Mouse (Mus musculus): ENCODE measurements at regions not wholly inside any gene's neighbourhood (a gene's known extent, or its start where the extent isn't known, plus 50 kb on each side); places are given as distances from the start of the nearest gene placed in this dataset.

GRCm38 (mm10) chr8:113957821-113958220, 109.3 kb upstream of the Adamts18 start:
- no peaks in the 10 kb centered on the region for H3K4me1 ChIP-seq (ENCODE audit: insufficient read depth, low read depth, low read length)
- no peaks in the 10 kb centered on the region for H3K27me3 ChIP-seq (ENCODE audit: insufficient read depth, low read length)
- DNase-seq (ENCODE audit: low spot score) (no peak), ATAC-seq (ENCODE audit: extremely low read depth, insufficient number of reproducible peaks, low FRiP score, poor library complexity, severe bottlenecking) (no peak)
- no peak overlapping the region for H3K4me3 ChIP-seq (ENCODE audit: low read depth, low read length)
- TF ChIP-seq GATA2 (IDR thresholded peaks at IDR 0.05; ENCODE audit: borderline replicate concordance, low read depth, low read length) (no peak), GATA1 (IDR thresholded peaks at IDR 0.05; ENCODE audit: borderline replicate concordance, low read length) (no peak), TAL1 (conservative IDR thresholded peaks at IDR 0.05; ENCODE audit: low read depth, low read length) (no peak), CTCF (IDR thresholded peaks at IDR 0.05; ENCODE audit: low read depth, low read length) (no peak), POLR2AphosphoS5 (IDR thresholded peaks at IDR 0.05; ENCODE audit: insufficient replicate concordance, low read depth, low read length) (no peak)
- H3K36me3 ChIP-seq (replicated peaks) = no peaks in the 10 kb centered on the region
- H3K9me3 ChIP-seq (replicated peaks) = peaks cover 71% of the 10 kb centered on the region

DNA sequence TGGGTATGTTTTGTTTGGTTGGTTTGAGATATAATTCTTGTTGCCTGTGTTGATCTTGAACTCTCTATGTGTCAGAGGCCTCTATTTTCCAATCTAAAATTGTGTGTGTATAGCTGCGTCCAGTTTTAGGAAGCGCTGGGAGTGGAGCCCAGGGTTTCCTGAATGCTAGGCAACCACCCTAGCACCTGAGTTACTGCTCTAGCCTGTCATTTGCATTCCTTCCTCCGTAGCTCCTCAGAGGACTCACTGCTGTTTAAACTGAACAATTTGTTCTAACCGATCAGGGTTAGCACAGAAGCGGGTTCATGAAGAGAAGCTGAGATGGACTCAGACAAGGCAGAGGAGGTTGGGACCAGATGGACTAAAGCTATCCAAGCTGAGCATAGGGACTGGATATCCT, 127.3 kb upstream of the Adamts18 start:
- H3K36me3 ChIP-seq (replicated peaks) = no peaks in the 10 kb centered on the region
- TF ChIP-seq POLR2AphosphoS5 (IDR thresholded peaks at IDR 0.05; ENCODE audit: insufficient replicate concordance, low read depth, low read length) (no peak), TAL1 (conservative IDR thresholded peaks at IDR 0.05; ENCODE audit: low read depth, low read length) (no peak), CTCF (IDR thresholded peaks at IDR 0.05; ENCODE audit: low read depth, low read length) (no peak), GATA1 (IDR thresholded peaks at IDR 0.05; ENCODE audit: borderline replicate concordance, low read length) (no peak), GATA2 (IDR thresholded peaks at IDR 0.05; ENCODE audit: borderline replicate concordance, low read depth, low read length) (no peak)
- no peaks in the 10 kb centered on the region for H3K27me3 ChIP-seq (ENCODE audit: insufficient read depth, low read length)
- no peak overlapping the region for H3K4me3 ChIP-seq (ENCODE audit: low read depth, low read length)
- no peaks in the 10 kb centered on the region for H3K4me1 ChIP-seq (ENCODE audit: insufficient read depth, low read depth, low read length)
- ATAC-seq (ENCODE audit: extremely low read depth, insufficient number of reproducible peaks, low FRiP score, poor library complexity, severe bottlenecking) (no peak), DNase-seq (ENCODE audit: low spot score) (no peak)
- peaks cover 71% of the 10 kb centered on the region for H3K9me3 ChIP-seq (replicated peaks)

GRCm38 (mm10) chr8:113976626-113977025, 128.1 kb upstream of the Adamts18 start:
- no peak for TF ChIP-seq POLR2AphosphoS5 (IDR thresholded peaks at IDR 0.05; ENCODE audit: insufficient replicate concordance, low read depth, low read length)
- no peak for TF ChIP-seq CTCF (IDR thresholded peaks at IDR 0.05; ENCODE audit: low read depth, low read length)
- ATAC-seq (ENCODE audit: extremely low read depth, insufficient number of reproducible peaks, low FRiP score, poor library complexity, severe bottlenecking) = no peak
- Histone ChIP-seq H3K4me1 (ENCODE audit: insufficient read depth, low read depth, low read length) (no peaks in the 10 kb centered on the region), H3K4me3 (ENCODE audit: low read depth, low read length) (no peak overlapping the region), H3K27me3 (ENCODE audit: insufficient read depth, low read length) (no peaks in the 10 kb centered on the region), H3K9me3 (replicated peaks) (peaks cover 73% of the 10 kb centered on the region), H3K36me3 (replicated peaks) (no peaks in the 10 kb centered on the region)
- no peak for DNase-seq (ENCODE audit: low spot score)

DNA sequence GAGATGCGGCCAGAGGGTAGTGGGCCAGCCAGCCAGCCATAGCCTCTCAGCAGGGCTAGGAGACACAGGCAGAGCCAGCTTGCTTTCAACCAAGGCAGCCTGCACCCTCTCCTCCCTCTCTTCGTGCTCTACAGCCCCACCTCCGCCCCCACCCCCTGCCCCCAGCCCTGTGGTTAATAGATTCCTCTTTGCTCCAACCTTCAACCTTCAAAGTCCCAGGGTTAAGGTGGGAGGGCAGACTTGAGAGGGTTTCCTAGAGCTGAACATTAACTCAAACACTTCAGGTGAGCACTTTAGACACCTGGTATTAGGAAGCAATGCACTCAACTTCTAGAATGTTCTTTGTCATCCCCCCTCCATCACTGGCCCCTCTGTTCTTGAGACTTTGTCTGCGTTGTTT, 128.5 kb upstream of the Adamts18 start:
- no peaks in the 10 kb centered on the region for H3K27me3 ChIP-seq (ENCODE audit: insufficient read depth, low read length)
- no peaks in the 10 kb centered on the region for H3K36me3 ChIP-seq (replicated peaks)
- DNase-seq (ENCODE audit: low spot score) (no peak), ATAC-seq (ENCODE audit: extremely low read depth, insufficient number of reproducible peaks, low FRiP score, poor library complexity, severe bottlenecking) (no peak)
- H3K9me3 ChIP-seq (replicated peaks) = peaks cover 70% of the 10 kb centered on the region
- no peak overlapping the region for H3K4me3 ChIP-seq (ENCODE audit: low read depth, low read length)
- no peak for TF ChIP-seq GATA2 (IDR thresholded peaks at IDR 0.05; ENCODE audit: borderline replicate concordance, low read depth, low read length)
- TF ChIP-seq CTCF (IDR thresholded peaks at IDR 0.05; ENCODE audit: low read depth, low read length) = no peak
- TF ChIP-seq POLR2AphosphoS5 (IDR thresholded peaks at IDR 0.05; ENCODE audit: insufficient replicate concordance, low read depth, low read length) = no peak
- TF ChIP-seq TAL1 (conservative IDR thresholded peaks at IDR 0.05; ENCODE audit: low read depth, low read length) = no peak
- TF ChIP-seq GATA1 (IDR thresholded peaks at IDR 0.05; ENCODE audit: borderline replicate concordance, low read length) = no peak
- no peaks in the 10 kb centered on the region for H3K4me1 ChIP-seq (ENCODE audit: insufficient read depth, low read depth, low read length)

DNA sequence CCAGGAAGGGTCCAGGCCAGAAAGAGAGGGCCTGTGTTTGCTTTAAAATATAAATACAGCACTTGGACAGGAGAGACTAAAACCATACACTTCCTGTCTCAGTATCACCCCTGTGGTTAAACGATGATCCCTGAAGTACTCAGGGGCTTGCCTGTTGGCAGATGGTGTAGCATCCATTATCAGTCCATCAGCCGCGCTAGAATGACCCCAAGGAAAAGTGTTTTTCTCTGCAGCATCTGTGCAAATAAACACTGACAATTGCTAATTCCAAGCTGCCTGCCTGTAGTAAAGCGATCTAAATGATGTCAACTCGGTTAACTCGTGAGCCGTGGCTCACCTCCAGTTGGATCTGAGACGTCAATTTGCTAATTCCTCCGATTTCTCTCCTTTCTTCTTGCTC, 130.4 kb upstream of the Adamts18 start:
- TF ChIP-seq POLR2AphosphoS5 (IDR thresholded peaks at IDR 0.05; ENCODE audit: insufficient replicate concordance, low read depth, low read length) (no peak), GATA2 (IDR thresholded peaks at IDR 0.05; ENCODE audit: borderline replicate concordance, low read depth, low read length) (no peak), CTCF (IDR thresholded peaks at IDR 0.05; ENCODE audit: low read depth, low read length) (no peak), GATA1 (IDR thresholded peaks at IDR 0.05; ENCODE audit: borderline replicate concordance, low read length) (no peak), TAL1 (conservative IDR thresholded peaks at IDR 0.05; ENCODE audit: low read depth, low read length) (no peak)
- no peak overlapping the region for H3K4me3 ChIP-seq (ENCODE audit: low read depth, low read length)
- H3K27me3 ChIP-seq (ENCODE audit: insufficient read depth, low read length) = no peaks in the 10 kb centered on the region
- H3K4me1 ChIP-seq (ENCODE audit: insufficient read depth, low read depth, low read length) = no peaks in the 10 kb centered on the region
- H3K36me3 ChIP-seq (replicated peaks) = no peaks in the 10 kb centered on the region
- peaks cover 77% of the 10 kb centered on the region for H3K9me3 ChIP-seq (replicated peaks)
- no peak for DNase-seq (ENCODE audit: low spot score)
- ATAC-seq (ENCODE audit: extremely low read depth, insufficient number of reproducible peaks, low FRiP score, poor library complexity, severe bottlenecking) = no peak

GRCm38 (mm10) chr8:113979837-113980236, 131.3 kb upstream of the Adamts18 start:
- H3K4me1 ChIP-seq (ENCODE audit: insufficient read depth, low read depth, low read length) = no peaks in the 10 kb centered on the region
- ATAC-seq (ENCODE audit: extremely low read depth, insufficient number of reproducible peaks, low FRiP score, poor library complexity, severe bottlenecking) (no peak), DNase-seq (ENCODE audit: low spot score) (no peak)
- H3K27me3 ChIP-seq (ENCODE audit: insufficient read depth, low read length) = no peaks in the 10 kb centered on the region
- no peak overlapping the region for H3K4me3 ChIP-seq (ENCODE audit: low read depth, low read length)
- TF ChIP-seq GATA2 (IDR thresholded peaks at IDR 0.05; ENCODE audit: borderline replicate concordance, low read depth, low read length) (no peak), POLR2AphosphoS5 (IDR thresholded peaks at IDR 0.05; ENCODE audit: insufficient replicate concordance, low read depth, low read length) (no peak), CTCF (IDR thresholded peaks at IDR 0.05; ENCODE audit: low read depth, low read length) (no peak), GATA1 (IDR thresholded peaks at IDR 0.05; ENCODE audit: borderline replicate concordance, low read length) (no peak), TAL1 (conservative IDR thresholded peaks at IDR 0.05; ENCODE audit: low read depth, low read length) (no peak)
- H3K9me3 ChIP-seq (replicated peaks) = peaks cover 76% of the 10 kb centered on the region
- H3K36me3 ChIP-seq (replicated peaks) = no peaks in the 10 kb centered on the region

DNA sequence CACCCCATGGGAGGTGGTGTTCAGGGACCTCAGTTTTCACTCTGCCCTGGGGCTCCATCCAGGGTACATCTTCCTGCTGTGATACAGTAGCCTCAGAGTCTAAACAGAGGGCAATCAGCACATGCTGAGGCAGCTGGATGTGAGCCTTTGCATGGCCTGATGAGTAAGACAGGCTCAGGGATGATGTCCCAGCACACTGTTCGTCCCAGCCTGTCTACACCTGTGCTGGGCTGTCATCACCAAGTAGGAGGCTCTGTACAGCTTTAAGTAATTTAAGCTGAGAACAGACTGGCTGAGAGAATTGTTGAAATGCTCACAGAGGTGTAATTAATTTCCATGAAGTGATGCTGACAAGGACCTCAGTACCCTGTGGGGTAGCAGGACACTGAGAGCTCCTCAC, 132.8 kb upstream of the Adamts18 start:
- Histone ChIP-seq H3K9me3 (replicated peaks) (peaks cover 83% of the 10 kb centered on the region), H3K36me3 (replicated peaks) (no peaks in the 10 kb centered on the region), H3K4me1 (ENCODE audit: insufficient read depth, low read depth, low read length) (no peaks in the 10 kb centered on the region), H3K27me3 (ENCODE audit: insufficient read depth, low read length) (no peaks in the 10 kb centered on the region), H3K4me3 (ENCODE audit: low read depth, low read length) (no peak overlapping the region)
- ATAC-seq (ENCODE audit: extremely low read depth, insufficient number of reproducible peaks, low FRiP score, poor library complexity, severe bottlenecking) (no peak), DNase-seq (ENCODE audit: low spot score) (no peak)
- no peak for TF ChIP-seq POLR2AphosphoS5 (IDR thresholded peaks at IDR 0.05; ENCODE audit: insufficient replicate concordance, low read depth, low read length)
- no peak for TF ChIP-seq TAL1 (conservative IDR thresholded peaks at IDR 0.05; ENCODE audit: low read depth, low read length)
- no peak for TF ChIP-seq GATA1 (IDR thresholded peaks at IDR 0.05; ENCODE audit: borderline replicate concordance, low read length)
- no peak for TF ChIP-seq CTCF (IDR thresholded peaks at IDR 0.05; ENCODE audit: low read depth, low read length)
- no peak for TF ChIP-seq GATA2 (IDR thresholded peaks at IDR 0.05; ENCODE audit: borderline replicate concordance, low read depth, low read length)

Measured in G1E (cell line).